Mouse (Mus musculus) mouse trophoblast stem cell (cell line): ENCODE data around the gene Eci3.
"Not testable (repeated sequence)": the region's sequence is repeated elsewhere in the genome, so short reads cannot be mapped to it uniquely, and the experiment has no call there.

Experiments used
- in situ Hi-C, 2 experiments: fragments of 300-500 bp; cut with MseI, MboI; formaldehyde crosslinking; loops; 2 replicates in 1 of 2; 3 replicates in 1 of 2; pipeline ENCODE4 v1.15.1; 2025

Gene Eci3

DNA sequence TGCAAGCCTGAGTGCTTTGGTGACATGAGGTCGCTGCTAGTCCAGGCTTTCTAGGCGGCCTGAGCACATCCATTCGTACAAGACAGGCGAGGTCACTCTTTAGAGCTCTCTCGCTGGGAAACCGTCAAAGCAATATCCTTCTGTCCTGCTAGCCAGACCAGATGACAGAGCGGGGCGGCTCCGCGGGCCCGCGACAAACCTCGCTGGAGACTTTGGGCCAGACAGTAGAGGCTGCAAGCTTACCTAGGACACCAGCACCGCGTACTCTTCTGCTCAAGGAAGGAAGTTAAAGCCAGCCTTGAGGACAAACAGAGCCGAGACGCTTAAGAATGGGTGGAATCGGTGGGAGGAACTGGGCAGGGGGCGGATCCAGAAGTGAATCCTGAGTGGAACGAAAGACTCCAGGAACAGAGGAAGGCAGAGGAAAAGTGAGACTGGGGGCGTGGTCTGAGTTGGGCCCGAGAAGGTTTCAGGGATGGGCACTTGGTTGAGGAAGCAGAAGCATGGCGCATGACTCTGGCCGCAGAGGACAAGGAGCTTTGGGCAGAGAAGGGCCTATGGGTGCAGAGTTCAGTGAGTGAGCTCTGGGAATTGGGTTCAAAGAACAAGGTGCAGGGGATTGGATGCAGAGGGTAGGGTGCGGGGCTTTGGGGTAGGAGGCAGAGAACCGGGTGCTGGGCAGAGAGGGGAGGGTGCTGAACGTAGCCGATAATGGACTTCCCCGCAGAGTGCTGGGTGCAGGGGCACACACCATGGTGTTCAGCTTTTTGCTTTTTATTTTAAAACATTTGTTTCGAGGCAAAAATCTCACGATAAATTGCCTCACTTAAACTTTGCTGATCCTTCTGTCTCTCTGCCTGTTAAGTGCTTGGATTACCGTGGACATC, at the start of gene Eci3:
Gene Eci3 (minus strand): TSS at position 300 of the 887 bp plus-strand sequence.
- in situ Hi-C loops: no loop called here

DNA sequence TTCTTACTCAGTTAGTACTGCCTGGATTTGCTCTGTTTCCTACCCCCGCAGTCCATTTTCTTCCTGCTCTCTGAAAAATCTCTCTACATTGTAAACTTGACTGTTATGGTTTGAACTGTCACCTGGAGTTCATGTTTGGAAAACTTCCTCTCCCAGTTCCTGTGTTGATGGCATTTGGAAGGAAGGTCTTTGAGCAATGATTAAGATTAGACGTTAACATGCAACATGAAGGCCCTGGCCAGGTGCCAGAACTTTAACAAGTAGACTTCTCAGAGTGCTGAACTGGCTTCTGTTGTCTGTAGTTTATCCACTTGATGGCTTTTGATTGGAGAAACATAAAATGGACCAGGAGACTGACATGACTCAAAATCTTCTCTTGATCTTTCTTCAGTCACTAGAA, 32.3 kb upstream of the Eci3 start:
- in situ Hi-C loops: no loop called here

DNA sequence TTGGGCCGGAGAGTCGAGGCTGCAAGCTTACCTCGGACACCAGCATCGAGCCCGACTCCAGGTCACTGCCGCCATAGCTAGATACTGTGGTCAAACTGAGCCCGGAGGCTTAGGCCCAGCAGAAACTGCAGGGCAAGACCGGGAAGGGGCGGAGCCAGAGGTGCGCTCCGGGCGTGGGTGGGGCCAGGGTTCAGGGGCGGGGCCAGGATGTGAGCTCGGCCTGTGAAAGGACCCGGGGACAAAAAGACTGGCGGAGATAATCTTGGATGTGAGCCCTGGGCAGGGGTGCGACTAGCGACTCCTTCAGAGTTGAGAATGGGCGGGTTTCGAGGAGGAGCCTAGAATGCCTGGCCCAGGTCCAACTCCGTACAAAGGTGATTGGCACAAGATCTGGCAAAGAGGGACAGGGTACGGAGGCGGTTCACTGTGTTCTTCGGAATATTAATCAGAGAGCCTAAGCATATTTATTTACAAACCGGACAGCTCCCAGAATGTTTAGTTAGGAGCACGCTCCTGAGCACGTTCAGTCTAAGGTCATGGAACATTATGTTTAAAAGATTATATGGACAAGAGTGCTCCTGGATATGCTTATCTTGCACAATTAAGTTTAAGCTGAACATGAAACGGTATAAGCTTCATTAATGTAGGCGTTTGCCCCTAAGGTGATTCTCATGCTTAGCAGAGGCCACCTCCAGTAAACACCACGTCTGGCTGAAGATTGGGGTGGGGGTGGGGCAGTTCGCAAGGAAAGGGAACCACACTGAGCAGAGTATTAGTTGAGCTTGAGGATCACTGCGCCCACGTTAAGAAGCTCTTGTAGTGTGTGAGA, 30.6 kb upstream of the Eci3 start:
- in situ Hi-C loops: no loop called here

GRCm38 (mm10) chr13:34993595-34993982, 30.0 kb upstream of the Eci3 start:
- in situ Hi-C loops: no loop called here

- in situ Hi-C loops: no loop called here
Measured at GRCm38 (mm10) chr13:34993085-34993484, 29.5 kb upstream of the Eci3 start.

DNA sequence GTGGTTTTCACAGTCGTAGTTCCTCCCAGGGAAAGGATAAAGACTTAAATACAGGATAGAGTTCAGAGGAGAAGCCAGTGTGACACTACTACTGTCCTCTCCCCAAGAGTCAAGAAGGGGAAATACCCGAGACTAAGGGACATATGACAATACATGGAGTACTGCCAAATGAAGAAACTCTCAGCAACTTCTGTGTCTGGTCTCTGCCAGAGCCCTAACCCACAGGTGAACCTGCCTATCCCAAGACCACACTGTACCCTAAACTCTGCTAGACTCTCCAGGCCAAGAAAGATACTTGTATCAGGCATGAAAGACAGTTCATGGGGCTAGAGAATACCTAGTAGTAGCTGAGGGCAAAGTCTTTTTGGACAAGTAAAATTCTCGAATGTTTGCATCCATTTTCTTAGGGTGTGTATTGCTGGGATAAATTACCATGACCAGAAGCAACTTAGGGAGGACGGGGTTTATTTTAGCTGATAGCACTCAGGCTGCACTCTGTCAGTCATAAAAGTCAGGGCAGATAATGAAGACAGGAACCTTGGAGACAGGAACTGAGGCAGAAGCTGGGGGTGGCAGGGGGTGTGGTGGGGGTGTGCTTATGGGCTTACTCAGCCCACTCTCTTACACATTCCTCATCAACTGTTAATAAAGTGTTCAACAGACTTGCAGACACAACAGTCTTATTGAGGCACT, 28.1 kb upstream of the Eci3 start:
- in situ Hi-C loops: no loop called here

DNA sequence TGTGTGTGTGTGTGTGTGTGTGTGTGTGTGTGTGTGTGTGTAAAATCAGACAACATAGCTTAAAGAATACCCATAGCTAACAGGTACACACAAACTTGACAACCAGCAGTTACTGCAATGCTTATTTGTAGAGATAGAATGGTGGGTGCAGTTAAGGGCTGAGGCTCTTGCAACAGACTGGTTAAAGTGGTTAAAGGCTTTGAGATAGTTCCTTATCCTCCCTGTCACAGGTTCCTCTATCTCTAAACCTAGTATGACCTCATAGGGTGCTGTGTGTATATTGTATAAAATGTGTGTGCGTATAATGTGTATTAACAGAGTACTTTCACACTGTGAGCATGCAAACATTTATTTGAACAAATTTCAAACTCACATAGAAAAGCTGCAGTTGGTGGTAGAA, 19.9 kb upstream of the Eci3 start:
- in situ Hi-C loops: loop anchor here in 1 of 2 experiments (5.0 kb wide), 1 partner anchor 39 kb away; no protein-coding TSS in a partner anchor

DNA sequence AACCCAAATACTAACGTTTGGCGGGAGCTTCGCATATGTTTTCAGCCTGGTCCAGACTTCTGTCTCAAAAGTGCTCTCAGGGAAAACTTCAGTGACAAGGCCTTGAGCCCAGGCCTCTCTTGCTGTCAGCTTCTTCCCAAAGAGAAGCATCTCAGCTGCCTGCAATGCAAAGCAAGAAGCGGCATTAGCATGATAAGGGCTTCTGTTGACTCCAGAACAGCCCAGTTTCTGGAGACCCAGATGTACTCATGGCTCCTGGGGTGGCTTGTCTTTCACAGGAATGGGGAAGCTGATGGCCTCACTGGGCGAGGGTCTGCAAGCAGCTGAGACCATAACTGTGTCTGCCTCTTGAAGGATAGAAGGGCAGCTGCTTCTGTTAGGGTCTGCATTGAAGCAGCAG, 15.0 kb upstream of the Eci3 start:
- in situ Hi-C loops: not testable (repeated sequence)

DNA sequence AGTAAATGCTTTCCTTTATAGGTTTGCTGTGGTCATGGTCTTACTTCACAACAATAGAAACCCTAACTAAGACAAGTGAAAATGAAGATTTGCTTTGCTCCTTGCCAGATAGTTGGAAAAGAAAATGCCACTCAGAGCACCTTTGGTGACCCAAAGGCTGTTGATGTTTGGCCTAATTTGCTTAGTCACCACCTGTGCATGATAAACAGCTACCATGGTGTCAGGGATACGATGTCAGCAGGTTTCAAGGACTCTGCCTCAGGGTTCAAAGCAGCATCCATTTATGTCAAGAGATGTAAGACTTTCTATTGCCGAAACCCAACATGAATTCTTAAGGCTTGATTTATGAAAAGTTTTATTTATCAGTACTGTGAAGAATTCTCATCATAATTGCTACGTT, 13.8 kb upstream of the Eci3 start:
- in situ Hi-C loops: no loop called here

GRCm38 (mm10) chr13:34976116-34976515, 12.5 kb upstream of the Eci3 start:
- in situ Hi-C loops: no loop called here

DNA sequence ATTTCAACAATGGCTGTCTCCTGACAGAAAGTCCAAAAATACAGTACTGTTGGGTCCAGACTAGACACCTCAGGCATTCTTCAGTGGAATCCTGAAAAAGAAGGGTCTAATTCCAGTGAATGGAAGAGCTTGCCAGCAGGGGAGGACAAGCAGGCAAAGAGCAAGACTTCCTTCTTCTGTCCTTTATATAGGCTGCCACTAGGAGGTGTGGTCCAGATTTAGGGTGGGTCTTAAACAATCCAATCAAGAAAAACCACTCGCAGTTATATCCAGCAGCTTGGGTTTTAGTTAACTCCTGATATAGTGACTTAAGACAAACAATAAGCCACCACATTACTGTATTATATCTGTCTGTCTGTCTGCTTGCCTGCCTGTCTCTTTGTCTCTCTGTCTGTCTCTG, 10.2 kb upstream of the Eci3 start:
- in situ Hi-C loops: no loop called here

DNA sequence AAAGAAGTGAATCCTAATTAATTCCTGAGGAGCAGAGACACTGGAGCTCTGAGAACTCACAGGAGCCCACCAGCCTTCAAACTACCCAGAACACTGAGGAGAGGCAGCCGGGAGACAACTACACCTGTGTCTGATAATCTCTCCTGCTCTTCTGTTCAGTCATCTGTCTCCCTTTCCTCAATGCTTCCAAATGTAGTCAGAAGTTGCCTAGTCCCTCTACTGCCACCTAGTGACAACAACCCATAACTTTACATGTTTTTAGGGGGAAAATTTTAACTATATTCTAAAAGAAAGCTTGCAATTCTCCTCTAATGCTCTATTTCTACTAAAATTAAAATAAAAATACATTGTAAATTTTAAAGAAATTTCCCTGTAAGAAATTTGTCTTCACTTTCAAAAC, 9.5 kb upstream of the Eci3 start:
- in situ Hi-C loops: no loop called here

GRCm38 (mm10) chr13:34972456-34972855, 8.8 kb upstream of the Eci3 start:
- in situ Hi-C loops: not testable (repeated sequence)

GRCm38 (mm10) chr13:34965647-34966046, 2.0 kb upstream of the Eci3 start:
- in situ Hi-C loops: not testable (repeated sequence)

DNA sequence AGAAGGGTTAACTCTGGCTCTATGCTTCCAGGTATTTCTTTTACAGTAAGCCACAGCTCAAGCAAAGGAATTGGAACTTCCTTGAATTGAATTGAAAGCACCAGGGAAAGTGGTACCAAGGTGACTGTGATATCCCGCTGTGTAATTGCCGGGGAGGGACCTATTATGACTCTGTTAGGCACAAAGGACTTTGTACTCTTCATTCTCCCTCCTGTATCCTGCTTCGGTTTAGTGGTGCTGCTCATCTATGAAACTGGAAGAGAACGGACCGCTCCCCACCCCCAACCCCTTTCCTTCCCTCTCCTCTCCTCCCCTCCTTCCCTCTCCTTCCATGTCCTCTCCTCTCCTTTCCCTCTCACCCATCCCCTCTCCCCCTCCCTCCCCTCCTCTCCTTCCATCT, 1.3 kb upstream of the Eci3 start:
- in situ Hi-C loops: no loop called here

DNA sequence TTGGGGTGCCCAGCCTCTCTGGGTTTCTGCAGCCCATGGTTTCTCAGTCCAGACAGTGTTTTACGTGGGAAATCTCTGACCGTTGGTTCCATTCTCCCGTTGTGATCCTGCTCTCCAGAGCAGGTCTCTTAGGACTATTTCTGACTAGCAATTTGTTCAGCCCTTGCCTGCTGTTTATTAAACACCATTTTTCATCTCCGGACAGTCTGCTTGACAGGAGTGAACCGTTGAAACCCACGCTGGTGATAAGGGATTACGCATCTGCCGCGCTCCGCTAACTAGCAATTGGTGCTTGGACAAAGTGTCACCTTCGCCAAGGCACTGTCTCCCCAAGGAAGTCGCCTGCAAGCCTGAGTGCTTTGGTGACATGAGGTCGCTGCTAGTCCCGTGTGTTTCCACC, 809 bp upstream of the Eci3 start:
- in situ Hi-C loops: no loop called here

DNA sequence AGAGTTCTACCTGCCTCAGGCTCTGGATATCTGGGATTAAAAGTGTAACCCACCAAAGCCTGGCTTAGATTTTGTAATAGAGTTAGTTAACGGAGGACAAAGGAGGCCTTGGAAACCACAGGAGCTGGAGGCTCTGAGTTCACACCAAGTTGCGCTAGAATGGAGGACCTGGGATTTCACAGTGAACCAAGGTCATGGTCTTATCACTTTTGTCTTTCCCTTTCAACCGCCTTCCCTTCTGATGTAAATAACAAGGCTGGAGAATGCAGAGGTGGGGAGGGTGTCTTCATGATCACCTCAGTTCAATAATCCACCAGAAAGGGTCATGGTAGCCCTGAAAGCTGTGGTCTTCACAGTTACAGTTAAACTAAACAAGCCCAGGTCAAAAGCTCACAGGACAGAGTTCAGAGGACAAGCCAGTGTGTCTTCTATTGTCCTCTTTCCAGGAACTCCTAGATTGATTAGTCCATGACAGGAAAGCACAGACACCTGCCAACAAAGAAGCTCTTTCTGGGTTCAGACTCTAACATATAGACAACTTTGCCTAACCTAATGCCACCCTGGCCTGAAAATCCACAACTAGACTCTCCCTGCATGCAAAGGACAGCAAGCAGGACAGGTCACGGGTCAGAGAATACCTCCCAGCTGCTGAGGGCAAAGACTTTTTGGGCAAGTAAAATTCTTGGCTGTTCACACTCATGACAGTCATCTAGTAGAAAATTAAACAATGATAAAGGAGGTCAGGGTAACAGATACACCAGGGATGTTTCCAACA, 2.4 kb downstream of the Eci3 start:
- in situ Hi-C loops: no loop called here

DNA sequence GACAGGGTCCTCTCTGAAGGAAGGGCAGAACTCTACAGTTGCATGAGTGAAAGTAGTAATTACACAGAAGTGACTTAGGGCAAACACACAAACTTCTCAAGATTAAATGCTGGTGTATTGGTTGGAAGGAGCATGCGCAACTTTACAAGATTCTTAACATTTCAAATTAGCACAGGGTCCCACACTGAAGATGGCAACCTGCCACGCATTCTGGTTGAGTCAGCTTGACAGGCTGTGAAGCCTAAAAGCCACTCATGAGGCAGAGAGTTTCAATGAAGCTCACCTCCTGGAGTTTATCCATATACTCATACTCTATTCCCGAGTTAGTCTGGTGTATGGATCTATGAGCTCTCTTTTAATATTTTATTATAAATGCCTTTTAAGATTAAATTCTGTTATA, 5.5 kb downstream of the Eci3 start:
- in situ Hi-C loops: not testable (repeated sequence)

DNA sequence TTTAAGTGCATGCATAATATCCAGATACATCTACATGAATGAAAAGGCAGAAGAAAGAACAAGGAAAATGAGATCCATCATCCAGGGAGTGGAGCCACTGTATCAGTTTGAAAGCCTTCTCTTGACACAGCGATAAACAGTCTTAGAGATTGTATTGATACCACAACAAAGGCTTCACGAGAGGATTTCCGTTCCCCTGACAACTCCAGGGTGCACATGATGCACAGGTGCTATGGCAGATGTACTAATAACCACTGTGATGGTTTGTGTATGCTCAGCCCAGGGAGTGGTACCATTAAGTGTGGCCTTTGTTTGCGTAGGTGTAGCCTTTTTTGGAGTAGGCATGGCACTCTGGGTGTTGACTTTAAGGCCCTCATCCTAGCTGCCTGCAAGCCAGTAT, 6.7 kb downstream of the Eci3 start:
- in situ Hi-C loops: no loop called here

DNA sequence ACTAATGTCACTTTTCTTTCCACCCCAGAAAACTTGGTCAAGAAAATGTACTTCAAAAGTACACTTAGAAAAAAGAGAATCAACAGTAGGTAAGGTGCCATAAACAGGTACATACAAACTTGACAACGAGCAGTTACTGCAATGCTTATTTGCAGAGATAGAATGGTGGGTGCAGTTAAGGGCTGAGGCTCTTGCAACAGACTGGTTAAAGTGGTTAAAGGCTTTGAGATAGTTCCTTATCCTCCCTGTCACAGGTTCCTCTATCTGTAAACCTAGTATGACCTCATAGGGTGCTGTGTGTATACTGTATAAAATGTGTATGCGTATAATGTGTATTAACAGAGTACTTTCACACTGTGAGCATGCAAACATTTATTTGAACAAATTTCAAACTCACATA, 12.2 kb downstream of the Eci3 start:
- in situ Hi-C loops: not testable (repeated sequence)

GRCm38 (mm10) chr13:34942370-34942769, 21.2 kb downstream of the Eci3 start:
- in situ Hi-C loops: no loop called here
